Mouse (Mus musculus) left cerebral cortex, adult 2 months (tissue): ENCODE measurements at regions not wholly inside any gene's neighbourhood (a gene's known extent, or its start where the extent isn't known, plus 50 kb on each side); places are given as distances from the start of the nearest gene placed in this dataset.
"Not testable (repeated sequence)": the region's sequence is repeated elsewhere in the genome, so short reads cannot be mapped to it uniquely, and the experiment has no call there.

Experiments used
- DNase-seq, 2 experiments: peaks; one replicate each; pipeline ENCODE4 v3.0.0; 2021 to 2022; ENCODE audit warnings: low spot score in 2 of 2, mixed read lengths in 1 of 2; ENCODE audit errors: extremely low spot score in 1 of 2
- H3K27ac ChIP-seq: fragments of 200-600 bp; 2 replicates; pipeline ENCODE4 v1.8.1; 2022
- H3K4me3 ChIP-seq: fragments of 200-600 bp; 2 replicates; pipeline ENCODE4 v1.8.1; 2022
- CTCF ChIP-seq: fragments of 200-600 bp; IDR thresholded peaks from 2 replicates; pipeline ENCODE4 v1.8.1; 2022; ENCODE audit warnings: antibody characterized with exemption, mild to moderate bottlenecking, moderate library complexity
- intact Hi-C: fragments of 180-260 bp; cut with DNase I; formaldehyde crosslinking; loops from one replicate; pipeline ENCODE4 v1.15.1; 2025

DNA sequence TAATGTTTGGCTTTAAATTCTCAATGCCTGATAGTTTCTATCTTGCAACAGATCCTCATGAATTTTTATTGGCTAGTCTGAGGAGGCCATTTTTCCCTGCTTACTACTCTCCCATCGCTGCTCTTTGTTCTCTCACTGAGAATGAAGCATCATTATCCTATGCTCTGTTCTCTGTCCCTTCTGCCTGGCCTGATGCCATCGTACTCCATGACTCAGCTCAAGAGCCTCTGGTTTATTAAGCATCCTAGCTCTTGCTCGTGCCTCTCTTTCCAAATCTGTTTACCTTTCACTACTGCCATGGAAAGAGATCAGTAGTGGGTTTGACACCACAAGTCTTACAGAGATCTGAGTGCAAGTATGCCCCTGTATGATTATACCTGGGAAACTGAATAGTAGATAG lies 926.8 kb downstream of the Gm9195 start:
- intact Hi-C loops = no loop called here
- no peak for TF ChIP-seq CTCF
- no peak overlapping the region for H3K27ac ChIP-seq
- H3K4me3 ChIP-seq = no peak overlapping the region
- no peak for DNase-seq

GRCm38 (mm10) chr14:71561906-71562305 lies 929.7 kb downstream of the Gm9195 start:
- peak in 1 of 2 experiments; percentile 12 for DNase-seq
- intact Hi-C loops = no loop called here
- no peak overlapping the region for H3K27ac ChIP-seq
- peak; percentile 22 for TF ChIP-seq CTCF
- no peak overlapping the region for H3K4me3 ChIP-seq

- DNase-seq, H3K27ac ChIP-seq, intact Hi-C loops, H3K4me3 ChIP-seq: not testable (repeated sequence)
Measured at GRCm38 (mm10) chr14:71554324-71554723, 937.3 kb downstream of the Gm9195 start.

DNA sequence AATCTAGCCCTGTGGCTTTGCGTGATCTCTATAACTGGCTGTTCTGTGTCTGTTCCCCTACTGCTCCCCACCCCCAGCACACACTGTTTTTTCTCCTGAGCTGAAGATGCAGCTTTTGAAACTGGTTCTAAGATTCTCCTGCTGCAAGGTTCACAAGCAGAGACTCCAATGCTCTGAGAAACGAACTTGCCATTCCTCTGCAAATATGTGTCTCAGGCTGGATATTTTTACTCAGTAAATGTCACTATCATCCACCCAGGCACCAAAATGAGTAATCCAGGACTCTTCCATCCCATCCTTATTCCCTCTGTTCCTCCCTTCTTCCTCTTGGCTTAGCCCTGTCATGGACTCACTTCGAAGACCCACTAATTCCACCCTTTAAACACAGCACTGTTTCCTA lies 943.9 kb upstream of the Fam160b2 start:
- DNase-seq = no peak
- Histone ChIP-seq H3K4me3 (no peak overlapping the region), H3K27ac (no peak overlapping the region)
- no peak for TF ChIP-seq CTCF
- intact Hi-C loops = no loop called here

DNA sequence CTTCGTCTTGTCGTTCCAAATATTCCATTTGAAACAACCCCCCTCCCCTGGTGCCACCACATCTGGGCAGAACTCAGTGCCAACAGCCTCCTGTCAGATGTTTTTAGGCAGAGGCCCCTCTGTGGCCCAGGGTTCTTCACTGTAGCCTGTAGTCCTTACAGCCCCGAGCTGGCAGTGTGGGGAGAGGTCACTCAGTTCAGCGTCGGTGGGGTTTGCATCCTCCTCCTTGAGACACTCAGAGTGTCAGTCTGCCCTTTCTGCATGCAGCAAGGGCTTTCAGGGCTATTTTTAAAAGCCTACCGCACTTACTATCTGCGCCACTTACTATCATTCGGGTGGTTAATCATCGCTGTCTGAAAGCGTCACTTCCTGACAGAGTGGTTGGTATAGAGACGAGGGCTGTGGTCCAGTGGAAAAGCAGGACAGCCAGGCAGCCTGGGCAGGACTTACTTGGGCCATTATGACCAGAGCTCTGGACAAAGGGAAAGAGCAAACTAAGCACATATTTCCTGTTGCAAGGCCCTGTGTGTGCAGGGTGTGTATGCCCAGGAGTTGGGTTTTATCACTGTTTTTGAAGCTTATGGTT lies 932.5 kb upstream of the Fam160b2 start:
- intact Hi-C loops = no loop called here
- no peak for TF ChIP-seq CTCF
- no peak for DNase-seq
- no peak overlapping the region for H3K27ac ChIP-seq
- H3K4me3 ChIP-seq = no peak overlapping the region

DNA sequence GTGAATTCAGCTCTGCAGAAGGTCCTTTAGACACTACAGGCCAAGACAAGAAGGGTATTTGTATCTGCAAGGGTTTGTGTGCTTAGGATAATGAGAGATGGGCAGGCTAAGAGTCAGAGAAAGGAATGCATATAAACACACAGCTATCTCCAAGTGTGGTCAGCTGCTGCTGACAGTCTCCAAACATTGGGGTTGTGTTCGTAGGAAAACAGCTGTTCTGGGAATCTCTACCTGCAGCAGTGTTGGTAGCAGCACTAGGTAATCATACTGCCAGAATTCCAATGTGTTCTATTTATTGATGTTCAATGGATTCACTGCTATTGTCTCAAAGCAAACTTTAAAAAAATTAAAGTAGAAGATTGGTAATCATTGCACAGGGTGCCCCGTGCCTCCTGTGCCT lies 931.7 kb upstream of the Fam160b2 start:
- no peak overlapping the region for H3K4me3 ChIP-seq
- H3K27ac ChIP-seq = no peak overlapping the region
- no peak for TF ChIP-seq CTCF
- intact Hi-C loops = no loop called here
- DNase-seq = no peak

GRCm38 (mm10) chr14:71530421-71530820 lies 930.8 kb upstream of the Fam160b2 start:
- peak; percentile 49 for TF ChIP-seq CTCF
- intact Hi-C loops = loop anchor here (1.0 kb wide), 1 partner anchor 636 kb away; no protein-coding TSS in a partner anchor
- Histone ChIP-seq H3K27ac (no peak overlapping the region), H3K4me3 (no peak overlapping the region)
- DNase-seq = no peak

GRCm38 (mm10) chr14:71518541-71518940 lies 918.9 kb upstream of the Fam160b2 start:
- DNase-seq = no peak

GRCm38 (mm10) chr14:71500851-71501250 lies 901.2 kb upstream of the Fam160b2 start:
- TF ChIP-seq CTCF = no peak
- intact Hi-C loops = no loop called here
- no peak for DNase-seq
- Histone ChIP-seq H3K27ac (no peak overlapping the region), H3K4me3 (no peak overlapping the region)

More at GRCm38 (mm10) chr14:71518541-71518940, 918.9 kb upstream of the Fam160b2 start:
- no peak for TF ChIP-seq CTCF
- intact Hi-C loops = no loop called here
- H3K27ac ChIP-seq = no peak overlapping the region
- H3K4me3 ChIP-seq = no peak overlapping the region

DNA sequence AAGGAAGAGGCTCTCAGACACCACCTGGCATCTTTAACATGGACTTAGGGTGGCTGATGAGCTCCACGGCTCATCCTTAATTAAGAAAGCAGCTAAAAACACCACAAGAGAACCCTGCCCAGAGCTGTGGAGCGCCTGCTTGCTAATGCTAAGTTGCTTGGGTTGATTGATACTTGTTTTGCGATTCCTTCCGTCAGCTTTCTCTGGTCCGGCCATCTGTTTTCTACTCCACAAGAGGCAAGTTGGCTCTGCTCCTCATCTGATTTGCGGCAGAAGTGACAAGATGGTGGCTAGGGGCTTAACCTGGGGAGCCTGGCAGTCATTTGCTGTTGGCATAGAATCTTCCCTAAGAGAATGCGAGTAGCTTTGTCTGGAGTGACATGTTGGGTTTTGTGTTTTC lies 891.6 kb upstream of the Fam160b2 start:
- no peak overlapping the region for H3K4me3 ChIP-seq
- no peak overlapping the region for H3K27ac ChIP-seq
- TF ChIP-seq CTCF = no peak
- no peak for DNase-seq
- intact Hi-C loops = loop anchor here (2.0 kb wide), 1 partner anchor 748 kb away; no protein-coding TSS in a partner anchor

GRCm38 (mm10) chr14:71486176-71486970 lies 886.7 kb upstream of the Fam160b2 start:
- DNase-seq = no peak
- no peak for TF ChIP-seq CTCF
- intact Hi-C loops = loop anchor here (2.0 to 5.0 kb wide), 3 partner anchors 91 to 242 kb away; no protein-coding TSS in a partner anchor
- Histone ChIP-seq H3K27ac (no peak overlapping the region), H3K4me3 (no peak overlapping the region)

DNA sequence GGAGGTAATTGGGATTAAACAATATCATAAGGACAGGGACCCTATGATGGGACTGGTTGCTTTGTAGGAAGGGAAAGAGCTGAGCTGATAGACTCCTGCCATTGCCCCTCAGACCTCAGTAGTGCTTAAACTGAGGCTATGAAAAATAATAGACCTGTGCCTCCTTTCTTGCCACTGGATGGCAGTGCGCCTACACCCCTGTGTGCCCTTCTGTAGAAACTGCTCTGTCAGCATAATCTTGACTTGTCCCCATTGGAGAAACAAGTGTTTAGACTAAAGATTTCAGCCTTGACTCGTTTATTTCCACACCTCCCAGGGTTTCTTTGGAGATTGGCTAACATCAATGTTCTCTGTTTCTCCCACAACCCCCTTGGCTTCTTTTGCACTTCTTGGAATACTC lies 876.0 kb upstream of the Fam160b2 start:
- Histone ChIP-seq H3K4me3 (no peak overlapping the region), H3K27ac (no peak overlapping the region)
- no peak for DNase-seq
- intact Hi-C loops = no loop called here
- peak; percentile 43 for TF ChIP-seq CTCF
